Mouse (Mus musculus) heart, embryonic 14.5 days (tissue): ENCODE measurements around the gene Fos. TPM values are rescaled to one million over a fixed set of nuclear protein-coding genes. Genes with fewer than 3 reads are reported as not detected.

ENCODE experiments used
- ATAC-seq: fragments of 200-750 bp; cut with Nextera tagmentation; 2 replicates; pipeline ENCODE4 v1.8.0; 2017; ENCODE audit warnings: low read depth, moderate TSS enrichment; ENCODE audit not compliant: insufficient number of reproducible peaks, insufficient read depth, low FRiP score
- H3K27ac ChIP-seq, 2 experiments: fragments of 200-500 bp in 1 of 2; fragments of 300-500 bp in 1 of 2; sonication (generic) in 1 of 2; replicated peaks in 1 of 2; 2 replicates each; pipeline ENCODE4 v1.5.1; 2012 to 2014; ENCODE audit warnings: low read depth in 2 of 2, low read length in 2 of 2, control low read depth in 1 of 2, mild to moderate bottlenecking in 1 of 2, mixed read lengths in 1 of 2; ENCODE audit not compliant: control insufficient read depth in 1 of 2, insufficient read depth in 1 of 2
- H3K27me3 ChIP-seq: fragments of 300-500 bp; sonication (generic); 2 replicates; pipeline ENCODE4 v1.6.1; 2014; ENCODE audit warnings: mild to moderate bottlenecking, low read length, control low read depth; ENCODE audit not compliant: control insufficient read depth, insufficient read depth
- H3K36me3 ChIP-seq: fragments of 300-500 bp; sonication (generic); 2 replicates; pipeline ENCODE4 v1.6.1; 2014; ENCODE audit warnings: mild to moderate bottlenecking, control low read depth, low read length, mixed read lengths; ENCODE audit not compliant: control insufficient read depth, insufficient read depth
- H3K4me1 ChIP-seq, 2 experiments: fragments of 200-500 bp in 1 of 2; fragments of 300-500 bp in 1 of 2; sonication (generic) in 1 of 2; 2 replicates each; pipeline ENCODE4 v1.6.1; 2012 to 2014; ENCODE audit warnings: low read length in 2 of 2, control low read depth in 1 of 2, mixed read lengths in 1 of 2; ENCODE audit not compliant: control insufficient read depth in 2 of 2, insufficient read depth in 2 of 2
- H3K4me2 ChIP-seq: fragments of 300-500 bp; sonication (generic); 2 replicates; pipeline ENCODE4 v1.6.1; 2014; ENCODE audit warnings: mild to moderate bottlenecking, low read length
- H3K4me3 ChIP-seq, 2 experiments: fragments of 200-500 bp in 1 of 2; fragments of 300-500 bp in 1 of 2; sonication (generic) in 1 of 2; 2 replicates each; pipeline ENCODE4 v1.5.1; 2012 to 2014; ENCODE audit warnings: low read length in 2 of 2, mild to moderate bottlenecking in 2 of 2, control low read depth in 1 of 2, low read depth in 1 of 2, moderate library complexity in 1 of 2; ENCODE audit not compliant: control insufficient read depth in 1 of 2, insufficient read depth in 1 of 2
- H3K9ac ChIP-seq: fragments of 300-500 bp; sonication (generic); 2 replicates; pipeline ENCODE4 v1.6.1; 2014; ENCODE audit warnings: mild to moderate bottlenecking, low read length
- H3K9me3 ChIP-seq: fragments of 300-500 bp; sonication (generic); 2 replicates; pipeline ENCODE4 v1.6.1; 2016; ENCODE audit warnings: low read length, control low read depth; ENCODE audit not compliant: control insufficient read depth
- WGBS: fragments of 180-500 bp; shearing (Covaris S2); extraction: QIAGEN DNeasy Blood & Tissue Kit; methylation state at CpG from one replicate; pipeline ENCODE4 v1.1.7; 2014; 5-methylcytosine and 5-hydroxymethylcytosine counted together
- polyA plus RNA-seq: library from polyadenylated mRNA; unstranded; fragments of >200 nt; fragmentation: Nextera tagmentation; extraction: Ambion mirVana; gene quantifications from 2 replicates; pipeline ENCODE4 v1.2.1, GENCODE M21; 2014

The Fos gene
- 3.8 and 4.0 TPM in 2 replicates for polyA plus RNA-seq

DNA sequence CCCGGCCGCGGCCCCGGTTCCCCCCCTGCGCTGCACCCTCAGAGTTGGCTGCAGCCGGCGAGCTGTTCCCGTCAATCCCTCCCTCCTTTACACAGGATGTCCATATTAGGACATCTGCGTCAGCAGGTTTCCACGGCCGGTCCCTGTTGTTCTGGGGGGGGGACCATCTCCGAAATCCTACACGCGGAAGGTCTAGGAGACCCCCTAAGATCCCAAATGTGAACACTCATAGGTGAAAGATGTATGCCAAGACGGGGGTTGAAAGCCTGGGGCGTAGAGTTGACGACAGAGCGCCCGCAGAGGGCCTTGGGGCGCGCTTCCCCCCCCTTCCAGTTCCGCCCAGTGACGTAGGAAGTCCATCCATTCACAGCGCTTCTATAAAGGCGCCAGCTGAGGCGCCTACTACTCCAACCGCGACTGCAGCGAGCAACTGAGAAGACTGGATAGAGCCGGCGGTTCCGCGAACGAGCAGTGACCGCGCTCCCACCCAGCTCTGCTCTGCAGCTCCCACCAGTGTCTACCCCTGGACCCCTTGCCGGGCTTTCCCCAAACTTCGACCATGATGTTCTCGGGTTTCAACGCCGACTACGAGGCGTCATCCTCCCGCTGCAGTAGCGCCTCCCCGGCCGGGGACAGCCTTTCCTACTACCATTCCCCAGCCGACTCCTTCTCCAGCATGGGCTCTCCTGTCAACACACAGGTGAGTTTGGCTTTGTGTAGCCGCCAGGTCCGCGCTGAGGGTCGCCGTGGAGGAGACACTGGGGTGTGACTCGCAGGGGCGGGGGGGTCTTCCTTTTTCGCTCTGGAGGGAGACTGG lies at the start of gene Fos:
Gene Fos (plus strand): TSS at position 410 of the 817 bp plus-strand sequence.
- under 1% methylated on average over 56 of the region's 56 CpGs for WGBS
- H3K4me3 ChIP-seq = peak within 1 kb of the TSS; percentile 58 to 65

DNA sequence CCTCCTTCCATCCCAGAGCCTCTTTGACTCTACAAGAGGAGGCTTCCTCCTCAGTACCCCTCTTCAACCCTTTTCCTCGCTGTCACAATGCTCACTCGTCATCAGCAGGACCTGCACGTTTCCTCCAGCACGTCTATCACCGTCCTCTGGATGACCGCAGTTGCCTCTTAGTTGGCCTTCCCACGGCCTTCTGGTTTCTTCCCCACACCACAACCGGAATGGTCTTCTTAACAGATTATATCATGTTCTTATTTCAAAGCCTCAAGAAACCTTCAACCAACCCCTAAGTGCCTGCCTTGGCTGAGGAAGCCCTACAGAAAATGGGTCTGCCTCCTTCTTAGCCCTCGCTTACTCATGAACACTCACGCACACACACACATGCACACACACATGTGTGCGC lies 48.0 kb upstream of the Fos start:
- ATAC-seq = no peak
- no peak overlapping the region for H3K4me3 ChIP-seq
- no peaks in the 10 kb centered on the region for H3K9me3 ChIP-seq
- no peak overlapping the region for H3K27ac ChIP-seq
- H3K27me3 ChIP-seq = no peaks in the 10 kb centered on the region
- H3K9ac ChIP-seq = no peak overlapping the region
- WGBS = 60% methylated on average over 11 of the region's 11 CpGs
- H3K4me1 ChIP-seq = peaks cover 19 to 24% of the 10 kb centered on the region in 2 experiments
- H3K4me2 ChIP-seq = no peak overlapping the region
- H3K36me3 ChIP-seq = no peaks in the 10 kb centered on the region

More for the DNA sequence above, at the start of gene Fos:
- peak; percentile 84 for ATAC-seq
- Histone ChIP-seq H3K4me1 (peaks cover 11 to 28% of the 10 kb centered on the region in 2 experiments), H3K27ac (peak within 1 kb of the TSS; percentile 91), H3K9ac (peak within 1 kb of the TSS; percentile 71), H3K36me3 (peaks cover 8% of the 10 kb centered on the region; the same call in 1 of the 2 replicates), H3K4me2 (peak within 1 kb of the TSS; percentile 93), H3K27me3 (no peaks in the 10 kb centered on the region; the same call in 1 of the 2 replicates), H3K9me3 (no peaks in the 10 kb centered on the region)

DNA sequence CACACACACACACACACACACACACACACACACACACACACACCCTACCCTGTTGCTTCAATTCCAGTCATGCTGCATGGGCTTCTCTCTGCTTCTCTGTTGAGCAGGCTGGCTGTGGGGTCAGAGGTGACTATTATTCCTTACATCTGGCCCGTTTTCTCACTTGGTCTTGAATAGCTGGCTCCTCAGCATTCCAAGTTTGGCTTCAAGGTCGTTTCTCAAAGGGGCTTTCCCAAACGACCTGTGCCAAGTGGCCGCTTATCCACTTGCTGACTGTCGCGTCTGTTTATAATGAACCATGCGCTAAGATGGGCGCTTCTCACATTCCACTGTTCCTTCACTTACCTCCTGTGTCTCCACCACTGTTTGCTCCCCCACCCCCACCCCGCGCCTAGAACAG lies 47.6 kb upstream of the Fos start:
- H3K9ac ChIP-seq = no peak overlapping the region
- H3K4me2 ChIP-seq = no peak overlapping the region
- H3K36me3 ChIP-seq = no peaks in the 10 kb centered on the region
- no peak overlapping the region for H3K27ac ChIP-seq
- H3K4me1 ChIP-seq = peaks cover 19 to 21% of the 10 kb centered on the region in 2 experiments
- H3K27me3 ChIP-seq = no peaks in the 10 kb centered on the region
- WGBS = 34% methylated on average over 10 of the region's 10 CpGs
- ATAC-seq = no peak
- no peak overlapping the region for H3K4me3 ChIP-seq
- no peaks in the 10 kb centered on the region for H3K9me3 ChIP-seq

DNA sequence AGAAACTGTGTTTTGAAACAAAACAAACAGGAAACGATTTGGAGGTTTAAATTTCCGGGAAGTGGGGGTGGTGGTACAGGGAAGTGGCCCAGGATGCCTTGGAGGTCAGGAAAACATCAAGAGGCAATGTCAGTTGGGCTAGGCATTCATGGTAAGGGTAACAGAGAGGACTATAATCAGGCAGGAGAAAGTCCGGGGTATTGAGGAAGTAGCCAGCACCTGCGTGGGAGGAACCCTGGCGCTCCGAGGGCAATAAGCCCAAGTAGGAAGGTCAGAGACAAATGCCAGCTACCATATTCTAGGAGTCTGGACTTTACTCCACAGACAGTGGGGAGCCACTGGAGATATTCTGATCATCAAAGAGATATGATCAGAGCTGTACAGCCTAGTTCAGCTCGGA lies 45.9 kb upstream of the Fos start:
- ATAC-seq = no peak
- 66% methylated on average over 7 of the region's 7 CpGs for WGBS

DNA sequence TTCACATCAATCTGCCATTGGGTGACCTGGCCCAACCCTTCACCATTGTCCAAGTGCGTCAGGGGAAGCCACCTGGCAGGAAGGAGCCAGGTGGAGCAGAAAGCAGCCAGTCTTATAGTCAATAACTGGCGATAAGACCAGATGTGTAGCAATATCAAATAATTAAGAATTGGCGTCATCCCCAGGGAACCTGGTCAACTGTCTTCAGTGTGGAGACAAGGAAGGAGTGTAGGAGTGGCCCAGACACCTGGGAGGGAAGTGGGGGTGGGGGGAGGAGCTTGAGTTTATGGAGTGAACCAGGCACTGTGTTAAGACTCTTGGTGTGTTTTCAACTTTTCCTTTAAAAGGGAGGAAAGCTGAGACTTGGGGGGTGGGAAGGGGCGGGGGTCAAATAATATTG lies 43.7 kb upstream of the Fos start:
- H3K4me1 ChIP-seq = peaks cover 30 to 43% of the 10 kb centered on the region in 2 experiments
- ATAC-seq = no peak; the same call in 1 of the 2 replicates
- H3K27ac ChIP-seq = no peak overlapping the region
- no peak overlapping the region for H3K9ac ChIP-seq
- H3K4me3 ChIP-seq = no peak overlapping the region
- WGBS = 72% methylated on average over 4 of the region's 4 CpGs
- H3K9me3 ChIP-seq = no peaks in the 10 kb centered on the region
- H3K4me2 ChIP-seq = no peak overlapping the region
- H3K36me3 ChIP-seq = no peaks in the 10 kb centered on the region
- H3K27me3 ChIP-seq = no peaks in the 10 kb centered on the region

More for the DNA sequence above, 45.9 kb upstream of the Fos start:
- H3K27me3 ChIP-seq = no peaks in the 10 kb centered on the region
- H3K36me3 ChIP-seq = no peaks in the 10 kb centered on the region
- H3K9ac ChIP-seq = no peak overlapping the region
- H3K4me1 ChIP-seq = peaks cover 22 to 23% of the 10 kb centered on the region in 2 experiments
- no peaks in the 10 kb centered on the region for H3K9me3 ChIP-seq
- no peak overlapping the region for H3K4me3 ChIP-seq
- H3K4me2 ChIP-seq = no peak overlapping the region
- no peak overlapping the region for H3K27ac ChIP-seq

DNA sequence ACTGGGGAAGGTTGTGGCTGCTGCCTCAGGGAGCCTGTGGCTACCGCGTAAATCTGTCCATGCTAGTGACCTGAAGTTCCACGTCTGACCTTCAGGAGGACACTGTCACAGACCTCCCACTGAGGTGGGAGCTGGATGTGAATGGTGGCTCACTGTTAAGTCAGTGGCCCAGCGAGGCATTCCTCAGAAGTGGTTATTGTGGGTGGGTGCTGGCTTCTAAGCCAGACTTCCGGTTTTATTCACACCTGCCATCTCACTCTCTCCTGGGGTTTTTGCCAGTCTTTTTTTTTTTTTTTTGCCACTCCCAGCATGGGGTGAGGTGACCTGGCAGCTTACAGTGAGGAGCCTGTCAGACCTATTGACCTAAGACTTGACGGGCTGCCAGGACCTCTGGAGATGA lies 43.3 kb upstream of the Fos start:
- 40% methylated on average over 6 of the region's 6 CpGs for WGBS
- no peaks in the 10 kb centered on the region for H3K36me3 ChIP-seq
- H3K4me3 ChIP-seq = no peak overlapping the region
- no peak overlapping the region for H3K27ac ChIP-seq
- no peaks in the 10 kb centered on the region for H3K27me3 ChIP-seq
- H3K4me1 ChIP-seq = peaks cover 32 to 46% of the 10 kb centered on the region in 2 experiments
- ATAC-seq = no peak; the same call in 1 of the 2 replicates
- no peak overlapping the region for H3K9ac ChIP-seq
- H3K4me2 ChIP-seq = no peak overlapping the region
- H3K9me3 ChIP-seq = no peaks in the 10 kb centered on the region

DNA sequence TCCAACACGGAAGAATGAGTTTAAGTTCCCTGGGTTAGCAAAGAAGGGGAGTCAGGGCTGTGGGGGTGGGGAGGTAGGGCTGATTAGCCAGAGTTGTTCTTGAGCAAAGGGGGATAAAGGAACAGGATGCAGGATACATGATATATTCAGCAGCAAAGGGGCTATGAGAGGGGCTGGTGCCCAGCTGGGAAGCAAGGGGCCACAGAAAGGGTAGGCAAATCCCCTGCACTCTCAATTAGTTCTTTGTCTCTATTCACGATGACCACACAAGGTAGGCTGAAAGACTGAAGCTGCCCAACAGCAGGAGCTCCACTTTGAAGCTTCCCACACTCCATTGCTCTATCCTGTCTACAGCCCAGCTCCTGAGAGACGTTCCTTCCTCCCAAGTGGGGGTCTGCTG lies 39.8 kb upstream of the Fos start:
- no peak overlapping the region for H3K4me3 ChIP-seq
- no peaks in the 10 kb centered on the region for H3K27me3 ChIP-seq
- 25% methylated on average over 3 of the region's 3 CpGs for WGBS
- H3K9ac ChIP-seq = no peak overlapping the region
- no peak overlapping the region for H3K27ac ChIP-seq
- no peaks in the 10 kb centered on the region for H3K36me3 ChIP-seq
- ATAC-seq = no peak
- peaks cover 38 to 58% of the 10 kb centered on the region in 2 experiments for H3K4me1 ChIP-seq
- no peaks in the 10 kb centered on the region for H3K9me3 ChIP-seq
- H3K4me2 ChIP-seq = no peak overlapping the region
